Mouse (Mus musculus): ENCODE measurements around the gene Mfsd6l.

Gene Mfsd6l

DNA sequence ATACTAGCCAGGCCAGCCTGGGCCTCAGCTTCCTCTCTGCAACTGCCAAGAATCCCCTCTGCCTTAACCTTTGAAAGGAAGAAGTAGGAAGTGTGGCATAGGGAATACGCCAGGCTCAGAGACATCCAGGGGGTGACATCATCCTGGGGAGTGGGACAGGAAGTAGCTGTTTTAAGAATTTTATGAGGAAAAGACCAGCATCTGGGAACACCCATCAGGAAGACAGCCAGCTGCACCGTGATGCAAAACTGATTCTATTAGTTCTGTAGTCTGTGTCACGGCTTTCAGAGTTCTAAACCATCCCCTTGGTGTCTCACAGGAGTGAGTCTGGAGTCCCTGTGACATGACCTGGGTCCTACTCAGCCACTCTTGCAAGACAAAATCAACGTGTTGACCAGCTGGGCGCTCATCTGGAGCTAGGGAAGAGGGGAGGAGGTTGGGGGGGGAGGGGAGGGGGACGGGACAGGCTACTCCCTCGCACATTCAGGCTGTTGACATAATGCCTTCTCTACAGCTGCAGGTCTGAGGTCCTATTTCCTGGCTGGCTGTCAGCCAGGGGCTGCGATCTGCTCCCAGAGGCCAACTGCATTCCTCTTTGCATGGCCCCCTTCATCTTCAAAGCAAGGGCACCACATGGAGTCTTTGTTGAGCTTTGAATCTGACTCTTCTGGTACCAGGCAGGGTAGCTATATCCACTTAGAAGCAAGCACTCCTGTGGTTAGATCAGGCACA, 46.4 kb downstream of the Mfsd6l start:
- DNase-seq (ENCODE audit: low read depth, low spot score), result peak; percentile 84

GRCm38 (mm10) chr11:68607046-68607445, 51.1 kb downstream of the Mfsd6l start:
- no peak for DNase-seq (ENCODE audit: low read depth, low spot score)

Measured in mesoderm, embryonic 11.5 days (tissue).